Mouse (Mus musculus) hindbrain, embryonic 16.5 days (tissue): Measurements from ENCODE around the gene Ms4a7. TPM values are rescaled to one million over a fixed set of nuclear protein-coding genes. Genes with fewer than 3 reads are reported as not detected.

Experiments
- ATAC-seq: fragments of 200-750 bp; cut with Nextera tagmentation; 2 replicates; pipeline ENCODE4 v1.8.0; 2017; ENCODE audit warnings: moderate TSS enrichment, moderate library complexity
- H3K27ac ChIP-seq: fragments of 300-500 bp; sonication (generic); 2 replicates; pipeline ENCODE4 v1.5.1; 2014; ENCODE audit warnings: low read depth, mild to moderate bottlenecking, control low read depth, low read length, moderate library complexity
- H3K27me3 ChIP-seq: fragments of 300-500 bp; sonication (generic); replicated peaks from 2 replicates; pipeline ENCODE4 v1.6.1; 2014; ENCODE audit warnings: low read length; ENCODE audit not compliant: control insufficient read depth, insufficient read depth
- H3K36me3 ChIP-seq: fragments of 300-500 bp; sonication (generic); 2 replicates; pipeline ENCODE4 v1.6.1; 2014; ENCODE audit warnings: mild to moderate bottlenecking, low read length, moderate library complexity, mixed read lengths; ENCODE audit not compliant: control insufficient read depth, insufficient read depth
- H3K4me1 ChIP-seq: fragments of 300-500 bp; sonication (generic); 2 replicates; pipeline ENCODE4 v1.6.1; 2014; ENCODE audit warnings: low read depth, low read length; ENCODE audit not compliant: control insufficient read depth, insufficient read depth
- H3K4me2 ChIP-seq: fragments of 300-500 bp; sonication (generic); 2 replicates; pipeline ENCODE4 v1.6.1; 2014; ENCODE audit warnings: mild to moderate bottlenecking, low read length, control low read depth, moderate library complexity
- H3K4me3 ChIP-seq: fragments of 300-500 bp; sonication (generic); 2 replicates; pipeline ENCODE4 v1.5.1; 2014; ENCODE audit warnings: mild to moderate bottlenecking, low read length, control low read depth, moderate library complexity
- H3K9ac ChIP-seq: fragments of 300-500 bp; sonication (generic); 2 replicates; pipeline ENCODE4 v1.6.1; 2014; ENCODE audit warnings: low read depth, mild to moderate bottlenecking, control low read depth, low read length, moderate library complexity
- H3K9me3 ChIP-seq: fragments of 300-500 bp; sonication (generic); 2 replicates; pipeline ENCODE4 v1.6.1; 2014; ENCODE audit warnings: mild to moderate bottlenecking, low read length, moderate library complexity; ENCODE audit not compliant: control insufficient read depth
- WGBS: fragments of 180-500 bp; shearing (Covaris S2); extraction: QIAGEN DNeasy Blood & Tissue Kit; methylation state at CpG from one replicate; pipeline ENCODE4 v1.1.7; 2014; 5-methylcytosine and 5-hydroxymethylcytosine counted together
- polyA plus RNA-seq: library from polyadenylated mRNA; unstranded; fragments of >200 nt; fragmentation: Nextera tagmentation; extraction: Ambion mirVana; gene quantifications from 2 replicates; pipeline ENCODE4 v1.2.1, GENCODE M21; 2015

Gene Ms4a7
- polyA plus RNA-seq, 1 experiment from 2014 or later, result 2.2 TPM

- Histone ChIP-seq H3K4me1 (no peaks in the 10 kb centered on the region), H3K27ac (no peak overlapping the region), H3K36me3 (no peaks in the 10 kb centered on the region), H3K4me2 (peak overlapping the region; percentile 49), H3K9me3 (no peaks in the 10 kb centered on the region), H3K27me3 (no peaks in the 10 kb centered on the region), H3K9ac (peak overlapping the region; percentile 20; the same call in 1 of the 2 replicates), H3K4me3 (peak overlapping the region; percentile 33)
- WGBS, result 10% methylated on average over 12 of the region's 12 CpGs
- ATAC-seq, result no peak
These were observed 43.0 kb downstream of the Ms4a7 start for GRCm38 (mm10) chr19:11292990-11293389.

- 95% methylated on average over 2 of the region's 2 CpGs for WGBS
These were observed 52.2 kb downstream of the Ms4a7 start, which contains the start of gene Ms4a5 for GRCm38 (mm10) chr19:11283773-11284172. Gene Ms4a5, minus strand, starts transcription at chr19:11283873.

GRCm38 (mm10) chr19:11280223-11280622 is 55.7 kb downstream of the Ms4a7 start:
- ATAC-seq, result no peak
- Histone ChIP-seq H3K4me2 (no peak overlapping the region), H3K4me3 (no peak overlapping the region), H3K27me3 (no peaks in the 10 kb centered on the region), H3K27ac (no peak overlapping the region), H3K9me3 (no peaks in the 10 kb centered on the region), H3K9ac (no peak overlapping the region), H3K36me3 (no peaks in the 10 kb centered on the region), H3K4me1 (no peaks in the 10 kb centered on the region)
- WGBS, result 92% methylated on average over 3 of the region's 3 CpGs

More at GRCm38 (mm10) chr19:11283773-11284172, 52.2 kb downstream of the Ms4a7 start, which contains the start of gene Ms4a5:
- H3K27ac ChIP-seq, result no peak within 1 kb of the TSS
- H3K4me1 ChIP-seq, result no peaks in the 10 kb centered on the region
- no peaks in the 10 kb centered on the region for H3K36me3 ChIP-seq
- no peak within 1 kb of the TSS for H3K4me2 ChIP-seq
- no peak for ATAC-seq
- no peak within 1 kb of the TSS for H3K4me3 ChIP-seq
- no peaks in the 10 kb centered on the region for H3K9me3 ChIP-seq
- H3K27me3 ChIP-seq, result no peaks in the 10 kb centered on the region
- H3K9ac ChIP-seq, result no peak within 1 kb of the TSS

- H3K9ac ChIP-seq, result no peak overlapping the region
- H3K4me2 ChIP-seq, result no peak overlapping the region
- H3K27ac ChIP-seq, result no peak overlapping the region
- no peaks in the 10 kb centered on the region for H3K9me3 ChIP-seq
- H3K27me3 ChIP-seq, result no peaks in the 10 kb centered on the region
- no peaks in the 10 kb centered on the region for H3K36me3 ChIP-seq
- H3K4me1 ChIP-seq, result no peaks in the 10 kb centered on the region
- ATAC-seq, result no peak
- 60% methylated on average over 5 of the region's 5 CpGs for WGBS
- no peak overlapping the region for H3K4me3 ChIP-seq
These were observed 59.5 kb downstream of the Ms4a7 start for GRCm38 (mm10) chr19:11276431-11276830.

Other genes starting within 250 kb of the Ms4a7 start
- gene 1700017D01Rik, start 205.3 kb downstream of the Ms4a7 start, polyA plus RNA-seq, result not detected in 2 replicates
- not detected in 2 replicates for gene 1700025F22Rik, start 170.8 kb downstream of the Ms4a7 start, polyA plus RNA-seq
- not detected in 2 replicates for gene Ms4a13, start 139.4 kb downstream of the Ms4a7 start, polyA plus RNA-seq
- not detected in 2 replicates for gene Ms4a12, start 103.7 kb downstream of the Ms4a7 start, polyA plus RNA-seq
- not detected in 2 replicates for gene Ms4a1, start 69.9 kb downstream of the Ms4a7 start, polyA plus RNA-seq
- not detected in 2 replicates for gene Ms4a5, start 52.3 kb downstream of the Ms4a7 start, polyA plus RNA-seq
- not detected in 2 replicates for gene Ms4a14, start 21.7 kb downstream of the Ms4a7 start, polyA plus RNA-seq
- 2.1 and 2.5 TPM in 2 replicates for gene Ms4a4a, start 39.4 kb upstream of the Ms4a7 start, polyA plus RNA-seq
- 0.53 TPM in 1 of 2 replicates, not detected in the other for gene Ms4a4c, start 68.6 kb upstream of the Ms4a7 start, polyA plus RNA-seq
- not detected in 2 replicates for gene Ms4a4b, start 107.4 kb upstream of the Ms4a7 start, polyA plus RNA-seq
- 2.2 and 2.5 TPM in 2 replicates for gene Ms4a6c, start 133.2 kb upstream of the Ms4a7 start, polyA plus RNA-seq
- gene Gm8369, start 149.8 kb upstream of the Ms4a7 start, polyA plus RNA-seq, result not detected in 2 replicates
- 2.2 and 3.1 TPM in 2 replicates for gene Ms4a6b, start 180.4 kb upstream of the Ms4a7 start, polyA plus RNA-seq
- not detected in 2 replicates for gene Ms4a4d, start 200.7 kb upstream of the Ms4a7 start, polyA plus RNA-seq